Mouse (Mus musculus): Measurements from ENCODE around the gene Cfap46. TPM values are rescaled to one million over a fixed set of nuclear protein-coding genes. Genes with fewer than 3 reads are reported as not detected.

The Cfap46 gene
- polyA plus RNA-seq (2012; rRNA removed; ENCODE audit: low replicate concordance): not detected in 2 replicates

DNA sequence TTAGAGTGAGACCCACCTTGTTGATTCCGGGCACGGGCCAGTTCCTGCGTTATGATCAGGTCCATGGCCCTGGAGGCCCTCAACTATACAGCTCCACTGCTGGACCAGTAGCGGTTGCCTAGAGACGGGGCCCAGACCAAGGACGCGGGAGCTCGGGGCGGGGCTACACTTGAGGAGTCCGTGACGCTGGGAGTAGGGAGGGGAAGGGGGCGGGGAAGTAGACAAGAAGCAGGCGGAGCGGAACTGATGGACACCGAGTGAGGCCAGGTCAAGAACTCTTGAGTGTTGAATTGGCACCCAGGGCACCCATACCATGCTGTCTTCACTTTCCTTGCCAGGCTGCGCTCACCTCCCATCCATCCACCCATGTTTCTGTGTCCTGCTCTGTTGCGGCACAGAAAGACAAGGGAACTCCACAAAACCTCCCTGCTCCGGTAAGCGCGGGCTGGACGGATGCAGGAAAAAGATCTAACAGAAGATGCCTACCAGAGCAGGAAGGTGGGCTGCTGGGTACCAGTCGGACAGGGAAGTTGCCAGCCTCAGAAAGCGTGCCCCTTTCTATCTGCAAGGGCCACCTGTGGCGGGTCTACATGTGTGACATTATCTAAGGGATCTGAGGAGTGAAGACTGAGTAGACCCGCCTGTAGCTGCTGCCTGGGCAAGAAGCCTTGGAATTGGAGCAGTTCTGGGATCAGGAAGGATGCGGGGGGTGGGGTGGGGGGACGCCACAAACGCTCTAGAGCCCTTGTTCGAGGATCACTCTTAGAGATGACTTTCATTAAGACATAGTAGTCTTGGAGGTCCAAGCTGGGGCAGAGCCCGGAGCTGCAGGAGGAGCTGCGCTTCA lies at the start of gene Cfap46:
Gene Cfap46, minus strand, starts transcription at position 112 of the 847 bp plus-strand sequence.

DNA sequence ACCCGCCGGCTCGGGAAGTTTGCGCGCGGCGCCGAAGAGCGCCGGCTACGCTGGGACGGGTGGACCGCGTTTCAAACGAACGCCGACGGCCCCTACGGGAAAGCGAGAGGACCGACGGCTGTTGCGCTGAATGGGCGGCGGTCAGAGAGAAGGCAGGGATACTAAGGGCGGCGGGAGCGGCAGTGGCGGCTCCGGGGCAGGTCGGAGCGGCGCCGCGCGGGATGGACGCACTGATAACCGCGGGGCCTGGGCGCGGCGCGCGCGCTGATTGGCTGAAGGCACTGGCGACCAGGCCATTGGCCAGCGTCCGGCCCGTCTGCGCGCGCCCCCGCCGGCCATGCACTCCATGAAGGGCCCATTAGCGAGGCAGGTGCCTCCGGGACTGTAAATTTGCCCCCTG lies 101.0 kb downstream of the Cfap46 start, which contains the start of gene Nkx6-2:
Gene Nkx6-2, minus strand, starts transcription at position 203 of the 400 bp plus-strand sequence.

Other genes with a start within 250 kb of the Cfap46 start
- 0.39 and 24.4 TPM in 2 replicates for gene Nkx6-2, start 101.0 kb downstream of the Cfap46 start, polyA plus RNA-seq (2012; rRNA removed; ENCODE audit: low replicate concordance)
- 0.12 TPM in 1 of 2 replicates, not detected in the other for gene Adgra1, start 150.4 kb upstream of the Cfap46 start, polyA plus RNA-seq (2012; rRNA removed; ENCODE audit: low replicate concordance)
- gene Kndc1, start 210.9 kb upstream of the Cfap46 start, polyA plus RNA-seq (2012; rRNA removed; ENCODE audit: low replicate concordance): 0.09 and 0.26 TPM in 2 replicates